ENCODE assay signal across 9 mouse cellular contexts in genomic region chr1:152524098-152524892, GRCm38 (mm10).
DNase-seq lines count a peak whose midpoint lies in the region; ATAC-seq lines count a peak whose summit lies in the region.
"Had no signal": no experiment of that assay in that cellular context is flagged by ENCODE, and none has a peak within 500 bp of the region (broad histone marks: within the 10 kb centered on the region; RNA-seq: fewer than 3 reads in every experiment).

No protein-coding gene starts in this region.

- no peak overlapping the region for H3K4me2 ChIP-seq in forebrain, embryonic 16.5 days (ENCODE audit: low read length)
- H3K4me2 ChIP-seq in midbrain, embryonic 15.5 days: no peak overlapping the region
- H3K4me2 ChIP-seq: liver, embryonic 13.5 days had no signal

- H3K27me3 ChIP-seq in forebrain, embryonic 16.5 days (replicated peaks; ENCODE audit: control insufficient read depth, insufficient read depth, low read length): no peaks in the 10 kb centered on the region
- H3K27me3 ChIP-seq in forebrain, embryonic 10.5 days (ENCODE audit: poor library complexity, severe bottlenecking): no peaks in the 10 kb centered on the region
- H3K27me3 ChIP-seq in midbrain, embryonic 15.5 days (replicated peaks): no peaks in the 10 kb centered on the region
- no peaks in the 10 kb centered on the region for H3K27me3 ChIP-seq in midbrain, embryonic 10.5 days (ENCODE audit: low read depth, poor library complexity, severe bottlenecking)
- H3K27me3 ChIP-seq: liver, embryonic 13.5 days had no signal

- no peaks in the 10 kb centered on the region for H3K9me3 ChIP-seq in forebrain, embryonic 16.5 days (ENCODE audit: control insufficient read depth, low read length)
- H3K9me3 ChIP-seq in forebrain, embryonic 10.5 days: no peaks in the 10 kb centered on the region
- H3K9me3 ChIP-seq in midbrain, embryonic 15.5 days: no peaks in the 10 kb centered on the region
- H3K9me3 ChIP-seq in midbrain, embryonic 10.5 days (replicated peaks): no peaks in the 10 kb centered on the region
- H3K9me3 ChIP-seq: liver, embryonic 13.5 days had no signal

- no peak overlapping the region for H3K4me3 ChIP-seq in forebrain, embryonic 16.5 days (replicated peaks; ENCODE audit: low read length)
- no peak overlapping the region for H3K4me3 ChIP-seq in forebrain, embryonic 10.5 days
- H3K4me3 ChIP-seq in midbrain, embryonic 15.5 days: no peak overlapping the region
- H3K4me3 ChIP-seq in midbrain, embryonic 10.5 days: no peak overlapping the region
- H3K4me3 ChIP-seq: liver, embryonic 13.5 days had no signal

- peaks cover 3% of the 10 kb centered on the region; the same call in 1 of the 2 replicates for H3K4me1 ChIP-seq in forebrain, embryonic 16.5 days (replicated peaks; ENCODE audit: control insufficient read depth, insufficient read depth, low read length)
- peaks cover 4% of the 10 kb centered on the region; the same call in 1 of the 2 replicates for H3K4me1 ChIP-seq in forebrain, embryonic 10.5 days
- peaks cover 3% of the 10 kb centered on the region; the same call in 1 of the 2 replicates for H3K4me1 ChIP-seq in midbrain, embryonic 15.5 days
- H3K4me1 ChIP-seq in midbrain, embryonic 10.5 days: 0 out of 2 replicates have a peak, but pooled peaks cover 3% of the 10 kb centered on the region

- WGBS in forebrain, embryonic 16.5 days: 86% methylated on average over 22 of the region's 22 CpGs
- WGBS in forebrain, embryonic 10.5 days: 88% methylated on average over 22 of the region's 22 CpGs
- 87% methylated on average over 22 of the region's 22 CpGs for WGBS in midbrain, embryonic 15.5 days
- 90% methylated on average over 22 of the region's 22 CpGs for WGBS in midbrain, embryonic 10.5 days

- ATAC-seq in forebrain, embryonic 16.5 days: 0 out of 2 replicates have a peak, but pooled peaks have one; percentile 13
- peak; percentile 46; the same call in 1 of the 2 replicates for ATAC-seq in midbrain, embryonic 15.5 days (replicated peaks)

- H3K9ac ChIP-seq in forebrain, embryonic 16.5 days (replicated peaks; ENCODE audit: low read depth, low read length): no peak overlapping the region
- H3K9ac ChIP-seq in midbrain, embryonic 15.5 days: no peak overlapping the region
- H3K9ac ChIP-seq: liver, embryonic 13.5 days had no signal

- no peak for DNase-seq in forebrain, embryonic 10.5 days (ENCODE audit: extremely low spot score, low spot score)
- no peak for DNase-seq in midbrain, embryonic 10.5 days (ENCODE audit: low spot score)
- DNase-seq in gonadal fat pad, adult 2 months (ENCODE audit: low read depth): peak; percentile 16
- peak; percentile 71 to 84 for DNase-seq in right cerebral cortex, postnatal 36 days (ENCODE audit: low spot score in 2 of 2)
- no peak for DNase-seq in neural tube, embryonic 10.5 days (ENCODE audit: extremely low spot score, low spot score)
- no peak for DNase-seq in thymus, postnatal 10 days (ENCODE audit: low spot score in 2 of 2)

- H3K36me3 ChIP-seq in forebrain, embryonic 16.5 days (ENCODE audit: control insufficient read depth, insufficient read depth): no peaks in the 10 kb centered on the region
- H3K36me3 ChIP-seq in forebrain, embryonic 10.5 days (replicated peaks): peaks cover 65% of the 10 kb centered on the region
- H3K36me3 ChIP-seq in midbrain, embryonic 15.5 days (replicated peaks): no peaks in the 10 kb centered on the region
- peaks cover 56% of the 10 kb centered on the region for H3K36me3 ChIP-seq in midbrain, embryonic 10.5 days

- H3K27ac ChIP-seq in forebrain, embryonic 16.5 days (ENCODE audit: low read length): no peak overlapping the region
- no peak overlapping the region for H3K27ac ChIP-seq in forebrain, embryonic 10.5 days
- H3K27ac ChIP-seq in midbrain, embryonic 15.5 days: no peak overlapping the region
- no peak overlapping the region for H3K27ac ChIP-seq in midbrain, embryonic 10.5 days (replicated peaks)
- H3K27ac ChIP-seq: liver, embryonic 13.5 days had no signal

Comparison
In these comparisons a context has a peak if more than half of its experiments do, and no peak if none do; other contexts are left out.
1. DNase-seq: peak in gonadal fat pad, adult 2 months (single experiment) and right cerebral cortex, postnatal 36 days (2 of 2); none in forebrain, embryonic 10.5 days (single experiment), midbrain, embryonic 10.5 days (single experiment), neural tube, embryonic 10.5 days (single experiment) and thymus, postnatal 10 days (0 of 2).